Mouse (Mus musculus) embryonic facial prominence, embryonic 15.5 days (tissue): ENCODE measurements around the gene St7. TPM values are rescaled to one million over a fixed set of nuclear protein-coding genes. Genes with fewer than 3 reads are reported as not detected.
A peak's percentile ranks its signal among the peaks of the same experiment; 100 is the strongest.

Source experiments
- ATAC-seq: fragments of 200-750 bp; cut with Nextera tagmentation; 2 replicates; pipeline ENCODE4 v1.8.0; 2017; ENCODE audit warnings: low read depth, moderate TSS enrichment; ENCODE audit not compliant: insufficient number of reproducible peaks, low FRiP score, low TSS enrichment
- H3K27ac ChIP-seq: fragments of 300-500 bp; sonication (generic); replicated peaks from 2 replicates; pipeline ENCODE4 v1.5.1; 2015; ENCODE audit warnings: mild to moderate bottlenecking, inconsistent platforms
- H3K27me3 ChIP-seq: fragments of 300-500 bp; sonication (generic); 2 replicates; pipeline ENCODE4 v1.6.1; 2015; ENCODE audit warnings: inconsistent platforms
- H3K36me3 ChIP-seq: fragments of 300-500 bp; sonication (generic); 2 replicates; pipeline ENCODE4 v1.6.1; 2015; ENCODE audit warnings: mild to moderate bottlenecking, inconsistent platforms
- H3K4me1 ChIP-seq: fragments of 300-500 bp; sonication (generic); 2 replicates; pipeline ENCODE4 v1.6.1; 2015; ENCODE audit warnings: inconsistent platforms
- H3K4me2 ChIP-seq: fragments of 300-500 bp; sonication (generic); replicated peaks from 2 replicates; pipeline ENCODE4 v1.6.1; 2015; ENCODE audit warnings: mild to moderate bottlenecking, inconsistent platforms
- H3K4me3 ChIP-seq: fragments of 300-500 bp; sonication (generic); replicated peaks from 2 replicates; pipeline ENCODE4 v1.5.1; 2015; ENCODE audit warnings: mild to moderate bottlenecking, inconsistent platforms
- H3K9ac ChIP-seq: fragments of 300-500 bp; sonication (generic); 2 replicates; pipeline ENCODE4 v1.6.1; 2015; ENCODE audit warnings: inconsistent platforms
- H3K9me3 ChIP-seq: fragments of 300-500 bp; sonication (generic); replicated peaks from 2 replicates; pipeline ENCODE4 v1.6.1; 2016; ENCODE audit warnings: inconsistent platforms
- WGBS: fragments of 180-500 bp; shearing (Covaris S2); methylation state at CpG from one replicate; pipeline ENCODE4 v1.1.7; 2015; 5-methylcytosine and 5-hydroxymethylcytosine counted together
- polyA plus RNA-seq: library from polyadenylated mRNA; unstranded; fragments of >200 nt; fragmentation: Nextera tagmentation; extraction: Ambion mirVana; gene quantifications from 2 replicates; pipeline ENCODE4 v1.2.1, GENCODE M21; 2015

Gene St7
- polyA plus RNA-seq, 1 experiment from 2014 or later, result 29.5 TPM

DNA sequence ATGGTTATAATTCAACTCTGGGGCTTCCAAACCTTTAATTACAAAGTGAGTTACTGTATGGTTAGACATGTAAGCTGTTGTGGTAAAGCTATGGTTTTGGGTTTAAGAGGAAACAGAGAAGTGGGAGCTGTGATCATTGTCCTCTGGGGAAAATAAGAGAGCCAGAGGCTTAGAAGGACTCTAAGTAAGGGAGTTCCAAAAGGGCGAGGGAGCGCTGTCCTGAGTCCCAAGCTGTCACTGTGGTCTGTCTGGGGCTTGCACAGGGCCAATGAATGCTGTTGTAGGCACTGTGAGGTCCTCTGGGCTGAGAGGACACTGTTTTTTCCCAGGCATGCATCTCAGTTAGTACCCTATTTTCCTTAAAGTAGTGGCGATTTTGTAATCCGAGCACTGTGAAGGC is 49.5 kb downstream of the St7 start:
- no peaks in the 10 kb centered on the region for H3K36me3 ChIP-seq
- no peaks in the 10 kb centered on the region for H3K27me3 ChIP-seq
- ATAC-seq, result peak; percentile 76; the same call in 1 of the 2 replicates
- H3K9me3 ChIP-seq, result no peaks in the 10 kb centered on the region
- no peak overlapping the region for H3K4me3 ChIP-seq
- no peak overlapping the region for H3K4me2 ChIP-seq
- no peaks in the 10 kb centered on the region for H3K4me1 ChIP-seq
- no peak overlapping the region for H3K9ac ChIP-seq
- 78% methylated on average over 4 of the region's 4 CpGs for WGBS
- no peak overlapping the region for H3K27ac ChIP-seq

- WGBS, result 85% methylated on average over 4 of the region's 4 CpGs
Observed at GRCm38 (mm10) chr6:17743325-17743724, 50.6 kb downstream of the St7 start.

GRCm38 (mm10) chr6:17747724-17748123 is 55.0 kb downstream of the St7 start:
- Histone ChIP-seq H3K27me3 (no peaks in the 10 kb centered on the region), H3K4me3 (no peak overlapping the region), H3K36me3 (no peaks in the 10 kb centered on the region), H3K9me3 (no peaks in the 10 kb centered on the region), H3K4me2 (no peak overlapping the region), H3K27ac (no peak overlapping the region), H3K4me1 (peaks cover 12% of the 10 kb centered on the region; the same call in 1 of the 2 replicates), H3K9ac (no peak overlapping the region)
- ATAC-seq, result no peak
- 87% methylated on average over 13 of the region's 13 CpGs for WGBS

More at GRCm38 (mm10) chr6:17743325-17743724, 50.6 kb downstream of the St7 start:
- Histone ChIP-seq H3K36me3 (no peaks in the 10 kb centered on the region), H3K4me3 (no peak overlapping the region), H3K9me3 (no peaks in the 10 kb centered on the region), H3K27ac (no peak overlapping the region), H3K9ac (no peak overlapping the region), H3K4me2 (no peak overlapping the region), H3K27me3 (no peaks in the 10 kb centered on the region), H3K4me1 (no peaks in the 10 kb centered on the region)
- no peak for ATAC-seq

GRCm38 (mm10) chr6:17748866-17749582 is 56.3 kb downstream of the St7 start:
- Histone ChIP-seq H3K9ac (peak overlapping the region; percentile 31), H3K9me3 (no peaks in the 10 kb centered on the region), H3K36me3 (no peaks in the 10 kb centered on the region), H3K27ac (peak overlapping the region; percentile 61), H3K27me3 (no peaks in the 10 kb centered on the region), H3K4me3 (peak overlapping the region; percentile 41), H3K4me2 (peak overlapping the region; percentile 62), H3K4me1 (peaks cover 12% of the 10 kb centered on the region; the same call in 1 of the 2 replicates)
- WGBS, result 3% methylated on average over 18 of the region's 18 CpGs
- peak; percentile 93 for ATAC-seq

DNA sequence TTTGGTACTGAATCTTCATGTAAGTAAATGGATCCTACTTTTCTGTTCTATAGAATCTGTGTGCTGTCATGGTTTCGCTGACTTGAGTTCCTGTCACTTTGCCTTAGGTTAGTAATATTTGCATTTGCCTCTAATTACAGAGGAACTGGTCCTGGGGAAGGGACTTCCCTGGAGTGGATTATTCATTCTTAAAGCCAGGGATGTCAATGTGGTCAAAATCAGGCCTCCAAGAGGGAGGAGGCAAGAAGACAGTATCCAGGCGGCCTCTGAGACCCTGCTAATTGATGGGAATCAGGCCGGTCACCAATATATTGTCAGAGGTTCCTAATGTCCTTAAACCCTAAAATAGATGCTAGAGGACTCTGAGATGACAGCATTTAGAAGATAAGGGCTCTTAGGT is 56.9 kb downstream of the St7 start:
- H3K36me3 ChIP-seq, result no peaks in the 10 kb centered on the region
- no peaks in the 10 kb centered on the region for H3K27me3 ChIP-seq
- ATAC-seq, result no peak
- H3K27ac ChIP-seq, result 0 out of 2 replicates have a peak overlapping the region, but pooled peaks have one; percentile 61
- peak overlapping the region; percentile 41 for H3K4me3 ChIP-seq
- 50% methylated on average over 3 of the region's 3 CpGs for WGBS
- no peak overlapping the region; the same call in 1 of the 2 replicates for H3K9ac ChIP-seq
- H3K9me3 ChIP-seq, result no peaks in the 10 kb centered on the region
- H3K4me1 ChIP-seq, result peaks cover 12% of the 10 kb centered on the region; the same call in 1 of the 2 replicates
- peak overlapping the region; percentile 62; the same call in 1 of the 2 replicates for H3K4me2 ChIP-seq

DNA sequence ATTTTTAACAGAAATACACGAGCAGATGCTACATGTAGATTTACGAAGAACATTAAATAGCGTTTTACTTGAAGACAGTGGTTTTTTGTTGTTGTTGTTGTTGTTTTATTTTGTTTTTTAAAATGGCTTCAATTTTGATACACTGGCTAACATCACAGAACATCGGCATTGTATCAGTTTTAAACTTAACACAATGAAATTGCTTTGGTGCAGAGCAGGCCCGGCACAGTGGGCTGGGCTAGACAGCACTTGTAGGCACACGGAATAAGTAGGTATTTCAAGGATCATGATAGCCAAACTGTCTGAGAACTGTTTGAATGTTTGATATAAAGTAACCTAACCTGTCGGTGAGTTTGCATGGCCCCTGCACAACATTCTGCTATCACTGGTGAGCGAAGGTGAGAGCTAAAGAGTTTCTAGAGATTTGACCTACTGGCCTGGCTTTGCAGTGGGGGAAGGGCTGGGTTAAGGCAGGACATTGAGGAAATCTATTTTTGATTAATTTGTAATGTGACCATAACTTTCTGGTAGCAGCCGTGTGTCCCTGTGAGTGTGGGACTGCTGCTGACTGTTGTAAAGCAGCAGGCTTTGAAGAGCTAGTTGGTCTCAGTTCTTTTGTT is 57.4 kb downstream of the St7 start:
- Histone ChIP-seq H3K9ac (no peak overlapping the region), H3K4me3 (peak overlapping the region; percentile 1; the same call in 1 of the 2 replicates), H3K27me3 (no peaks in the 10 kb centered on the region), H3K27ac (no peak overlapping the region), H3K4me1 (peaks cover 12% of the 10 kb centered on the region; the same call in 1 of the 2 replicates), H3K36me3 (no peaks in the 10 kb centered on the region), H3K9me3 (no peaks in the 10 kb centered on the region), H3K4me2 (0 out of 2 replicates have a peak overlapping the region, but pooled peaks have one; percentile 15)
- ATAC-seq, result no peak
- 74% methylated on average over 9 of the region's 9 CpGs for WGBS

DNA sequence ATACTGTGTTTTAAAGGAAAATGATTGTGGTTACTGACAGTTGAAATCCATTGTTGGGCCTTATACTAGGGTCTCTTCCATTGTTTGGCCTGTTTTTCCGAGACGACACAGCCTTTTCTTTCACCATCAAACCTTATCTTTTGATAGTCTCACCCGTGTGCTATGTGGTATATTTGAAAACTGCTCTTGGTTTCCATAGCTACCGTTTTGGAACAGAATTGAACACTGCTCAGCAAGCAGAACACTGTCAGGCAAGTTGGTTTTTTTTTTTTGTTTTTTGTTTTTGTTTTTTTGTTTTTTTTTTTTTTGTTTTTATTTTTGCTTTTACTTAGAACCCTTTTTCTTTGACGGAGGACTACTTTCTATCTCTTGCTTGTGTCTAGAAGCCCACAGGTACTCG is 58.2 kb downstream of the St7 start:
- no peaks in the 10 kb centered on the region for H3K27me3 ChIP-seq
- H3K27ac ChIP-seq, result no peak overlapping the region
- no peaks in the 10 kb centered on the region for H3K36me3 ChIP-seq
- ATAC-seq, result no peak
- H3K4me2 ChIP-seq, result no peak overlapping the region
- 86% methylated on average over 6 of the region's 6 CpGs for WGBS
- no peaks in the 10 kb centered on the region for H3K9me3 ChIP-seq
- H3K4me1 ChIP-seq, result peaks cover 12% of the 10 kb centered on the region; the same call in 1 of the 2 replicates
- no peak overlapping the region for H3K9ac ChIP-seq
- no peak overlapping the region for H3K4me3 ChIP-seq

DNA sequence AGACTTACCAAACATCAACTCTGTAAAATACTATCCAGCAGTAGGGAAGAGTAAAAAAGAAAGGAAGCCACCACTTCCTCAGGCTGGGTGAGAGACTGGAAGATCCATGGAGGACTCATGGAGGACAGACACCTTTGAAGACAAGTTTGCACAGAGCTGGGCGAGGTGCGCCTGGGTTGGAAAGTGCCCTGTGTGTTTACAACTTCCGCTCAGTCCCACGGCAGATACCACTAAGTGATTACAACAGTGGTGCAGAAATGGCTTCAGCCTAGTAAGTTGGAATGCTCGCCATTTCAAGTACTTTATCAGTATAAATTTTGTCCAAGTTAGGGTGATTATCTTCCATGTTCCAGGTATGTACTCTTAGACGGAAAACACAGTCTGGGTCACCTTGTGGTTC is 63.2 kb downstream of the St7 start:
- no peak for ATAC-seq
- no peak overlapping the region for H3K9ac ChIP-seq
- H3K36me3 ChIP-seq, result no peaks in the 10 kb centered on the region
- no peaks in the 10 kb centered on the region for H3K27me3 ChIP-seq
- H3K27ac ChIP-seq, result no peak overlapping the region
- H3K4me3 ChIP-seq, result no peak overlapping the region
- H3K9me3 ChIP-seq, result no peaks in the 10 kb centered on the region
- WGBS, result 75% methylated on average over 6 of the region's 6 CpGs
- no peaks in the 10 kb centered on the region for H3K4me1 ChIP-seq
- H3K4me2 ChIP-seq, result no peak overlapping the region

DNA sequence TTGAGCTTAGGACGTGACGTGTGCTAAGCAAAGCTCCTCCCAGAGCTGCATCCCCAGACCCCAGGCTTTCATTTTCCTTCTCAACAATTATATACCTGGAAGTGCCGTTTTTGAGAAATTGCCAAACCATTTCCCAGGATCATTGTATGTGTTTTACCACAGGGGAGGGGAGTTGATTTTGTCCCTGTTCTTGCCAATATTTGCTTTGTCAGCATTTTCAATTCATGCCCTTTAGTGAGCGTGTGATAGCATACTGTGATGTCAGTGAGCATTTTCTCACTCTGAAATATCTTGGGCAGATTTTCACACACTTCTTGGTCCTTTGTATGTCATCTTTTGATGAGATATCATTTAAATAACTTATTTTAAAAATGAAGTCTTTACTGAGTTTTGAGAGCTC is 65.8 kb downstream of the St7 start:
- ATAC-seq, result no peak
- Histone ChIP-seq H3K4me1 (no peaks in the 10 kb centered on the region), H3K4me3 (no peak overlapping the region), H3K9me3 (no peaks in the 10 kb centered on the region), H3K9ac (no peak overlapping the region), H3K4me2 (no peak overlapping the region), H3K36me3 (no peaks in the 10 kb centered on the region), H3K27ac (no peak overlapping the region), H3K27me3 (no peaks in the 10 kb centered on the region)
- 74% methylated on average over 4 of the region's 4 CpGs for WGBS

GRCm38 (mm10) chr6:17763963-17764659 is 71.4 kb downstream of the St7 start:
- Histone ChIP-seq H3K27me3 (no peaks in the 10 kb centered on the region), H3K36me3 (no peaks in the 10 kb centered on the region), H3K4me2 (no peak overlapping the region), H3K9ac (no peak overlapping the region), H3K4me1 (0 out of 2 replicates have a peak, but pooled peaks cover 4% of the 10 kb centered on the region), H3K27ac (no peak overlapping the region), H3K4me3 (no peak overlapping the region), H3K9me3 (no peaks in the 10 kb centered on the region)
- WGBS, result 69% methylated on average over 9 of the region's 9 CpGs
- ATAC-seq, result no peak

- Histone ChIP-seq H3K36me3 (no peaks in the 10 kb centered on the region), H3K4me2 (no peak overlapping the region), H3K4me1 (0 out of 2 replicates have a peak, but pooled peaks cover 4% of the 10 kb centered on the region), H3K27me3 (no peaks in the 10 kb centered on the region), H3K9me3 (no peaks in the 10 kb centered on the region), H3K9ac (no peak overlapping the region), H3K27ac (no peak overlapping the region), H3K4me3 (no peak overlapping the region)
- ATAC-seq, result no peak
- 58% methylated on average over 2 of the region's 2 CpGs for WGBS
Observed at GRCm38 (mm10) chr6:17764660-17764998, 71.9 kb downstream of the St7 start.
